Mouse (Mus musculus): ENCODE measurements at regions not wholly inside any gene's neighbourhood (a gene's known extent, or its start where the extent isn't known, plus 50 kb on each side); places are given as distances from the start of the nearest gene placed in this dataset.

GRCm38 (mm10) chr2:173454741-173455140, 67.6 kb upstream of the 1700021F07Rik start:
- no peak for DNase-seq (ENCODE audit: low spot score)

GRCm38 (mm10) chr2:173455216-173455615, 67.2 kb upstream of the 1700021F07Rik start:
- no peak for DNase-seq (ENCODE audit: low spot score)

GRCm38 (mm10) chr2:173456083-173456482, 66.3 kb upstream of the 1700021F07Rik start:
- no peak for DNase-seq (ENCODE audit: low spot score)

DNA sequence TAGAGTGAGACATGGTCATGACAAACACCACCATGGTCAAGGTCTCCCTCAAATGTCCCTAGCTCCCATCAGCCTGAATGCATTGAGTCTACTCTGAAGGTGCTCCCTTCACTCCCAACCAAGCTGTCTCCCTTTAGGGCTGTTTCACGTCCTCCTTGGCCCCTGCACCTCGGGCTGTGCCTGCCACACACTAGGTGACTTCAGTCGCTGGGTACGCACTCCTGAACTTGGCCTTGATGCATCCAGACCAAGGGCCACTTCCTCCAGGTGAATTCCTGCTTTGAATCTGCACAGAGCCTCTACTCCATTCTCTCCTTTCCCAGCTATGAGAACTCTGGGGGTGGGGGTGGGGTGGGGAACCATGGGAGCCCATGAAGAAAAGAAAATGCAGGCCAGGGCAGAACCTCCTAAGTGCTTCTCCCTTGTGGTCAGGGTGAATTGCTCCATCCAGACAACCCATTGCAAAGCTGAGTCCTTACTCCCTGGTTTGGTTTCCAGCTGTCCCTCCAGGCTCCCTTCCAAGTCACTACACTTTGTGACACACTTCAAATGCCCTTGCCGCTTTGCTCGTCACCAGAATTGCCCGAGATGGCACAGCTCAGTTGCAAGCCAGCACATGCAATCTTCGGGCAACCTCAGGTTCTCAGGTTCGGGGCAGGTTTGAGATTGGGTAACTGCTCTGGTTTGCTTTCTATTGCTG, 65.3 kb upstream of the 1700021F07Rik start:
- DNase-seq (ENCODE audit: low spot score) = no peak

DNA sequence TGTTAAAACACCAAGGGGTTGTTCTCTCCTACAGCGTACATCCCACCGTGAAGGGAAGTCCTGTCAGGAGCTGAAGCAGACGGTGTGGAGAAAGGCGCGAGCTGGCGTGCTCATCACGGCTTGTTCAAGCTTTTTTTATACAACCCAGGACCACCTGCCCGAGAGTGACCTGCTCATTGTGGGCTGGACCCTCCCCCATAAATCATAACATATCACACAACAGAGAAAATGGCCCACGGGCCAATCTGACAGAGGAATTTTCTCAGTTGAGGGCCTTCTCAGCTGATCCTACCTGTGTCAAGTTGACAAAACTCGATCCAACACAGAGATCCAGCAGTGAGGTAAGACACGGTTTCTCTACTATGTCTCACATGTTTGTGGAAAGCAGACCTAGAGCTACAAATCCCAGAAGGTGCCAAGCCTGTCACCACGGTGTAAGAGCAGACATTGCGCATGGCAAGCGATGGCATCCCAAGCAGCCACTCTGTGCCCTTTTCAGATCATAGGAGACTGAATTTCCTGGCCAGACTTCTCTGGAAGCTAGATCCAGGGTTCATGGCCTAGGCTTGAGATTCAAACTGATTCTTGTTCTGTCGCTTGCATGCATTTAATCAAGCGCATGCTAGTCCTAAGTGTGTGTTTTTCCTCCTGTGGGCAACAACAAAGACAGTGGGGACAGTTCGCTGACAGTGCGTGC, 64.6 kb upstream of the 1700021F07Rik start:
- DNase-seq (ENCODE audit: low spot score) = no peak

DNA sequence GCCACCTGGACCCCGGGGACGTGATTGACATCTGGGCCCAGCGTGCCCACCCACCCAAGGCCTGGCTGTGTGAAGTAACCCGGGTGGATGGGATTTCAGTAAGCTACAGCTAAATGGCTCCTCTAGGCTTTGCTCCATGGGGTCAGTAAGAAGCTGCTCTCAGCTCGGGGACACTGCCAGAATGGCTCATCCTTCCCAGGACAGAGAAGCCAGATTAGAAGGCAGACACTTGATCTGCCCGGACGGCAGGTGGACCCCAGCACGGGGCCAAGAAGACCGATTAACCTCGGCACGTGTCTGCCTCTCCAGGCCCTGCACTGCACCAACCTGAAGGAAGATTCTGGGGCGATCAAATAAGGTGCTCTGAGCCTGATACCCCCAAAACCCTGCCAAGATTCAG, 63.5 kb upstream of the 1700021F07Rik start:
- DNase-seq (ENCODE audit: low spot score) = no peak

GRCm38 (mm10) chr2:173463313-173463712, 59.1 kb upstream of the 1700021F07Rik start:
- no peak for DNase-seq (ENCODE audit: low spot score)

DNA sequence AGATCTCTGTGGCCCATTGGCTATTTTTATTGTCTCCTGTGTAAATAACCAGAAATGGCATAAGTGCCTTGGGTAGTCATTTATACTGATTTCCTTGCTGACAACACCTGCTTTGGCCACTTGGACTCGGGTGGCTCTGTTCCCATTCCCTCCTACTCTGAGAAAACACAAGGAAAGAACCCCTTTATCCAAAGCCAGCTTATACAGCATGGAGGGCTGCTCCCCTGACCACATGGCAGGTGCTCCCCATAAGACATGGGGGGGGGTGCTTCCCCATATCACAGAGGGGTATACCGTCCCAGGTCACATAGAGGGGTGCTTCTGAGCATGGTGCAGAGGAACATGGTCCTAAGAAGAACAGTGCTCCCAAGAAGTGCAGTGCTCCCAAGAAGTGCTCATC, 57.8 kb upstream of the 1700021F07Rik start:
- no peak for DNase-seq (ENCODE audit: low spot score)

GRCm38 (mm10) chr2:173465006-173465620, 57.3 kb upstream of the 1700021F07Rik start:
- no peak for DNase-seq (ENCODE audit: low spot score)

- no peak for DNase-seq (ENCODE audit: low spot score)
Measured at GRCm38 (mm10) chr2:173468136-173468535, 54.2 kb upstream of the 1700021F07Rik start.

DNA sequence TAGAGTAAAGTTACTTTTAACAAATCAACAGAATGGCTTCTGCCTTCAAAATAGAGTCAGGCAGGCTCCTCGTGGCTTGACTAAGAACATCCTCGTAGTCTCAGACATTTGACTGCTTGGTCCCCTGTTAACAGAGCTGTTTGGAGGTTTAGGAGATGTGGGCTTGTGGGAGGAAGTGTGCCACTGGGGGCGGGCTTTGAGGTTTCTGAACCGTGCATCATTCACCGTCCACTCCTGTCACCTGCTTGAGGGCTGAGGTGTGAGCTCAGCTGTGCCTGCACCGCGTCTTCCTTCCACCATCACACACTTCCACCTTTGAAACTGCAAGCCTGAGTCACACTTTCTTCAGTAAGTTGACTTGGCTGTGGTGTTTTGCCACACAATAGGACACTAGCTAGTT, 52.6 kb upstream of the 1700021F07Rik start:
- no peak for DNase-seq (ENCODE audit: low spot score)
